Mouse (Mus musculus) limb, embryonic 13.5 days (tissue): Measurements from ENCODE around the gene Itga6. TPM values are rescaled to one million over a fixed set of nuclear protein-coding genes. Genes with fewer than 3 reads are reported as not detected.

ENCODE experiments used
- ATAC-seq: fragments of 200-750 bp; cut with Nextera tagmentation; 2 replicates; pipeline ENCODE4 v1.8.0; 2017; ENCODE audit warnings: low read depth, moderate number of reproducible peaks, moderate TSS enrichment; ENCODE audit not compliant: low FRiP score
- H3K27ac ChIP-seq: fragments of 300-500 bp; sonication (generic); 2 replicates; pipeline ENCODE4 v1.5.1; 2015; ENCODE audit warnings: inconsistent platforms, mild to moderate bottlenecking, moderate library complexity
- H3K27me3 ChIP-seq: fragments of 300-500 bp; sonication (generic); 2 replicates; pipeline ENCODE4 v1.6.1; 2015; ENCODE audit warnings: mild to moderate bottlenecking, inconsistent platforms
- H3K36me3 ChIP-seq: fragments of 300-500 bp; sonication (generic); 2 replicates; pipeline ENCODE4 v1.6.1; 2015; ENCODE audit warnings: inconsistent platforms, mild to moderate bottlenecking, moderate library complexity
- H3K4me1 ChIP-seq: fragments of 300-500 bp; sonication (generic); 2 replicates; pipeline ENCODE4 v1.6.1; 2015; ENCODE audit warnings: inconsistent platforms
- H3K4me2 ChIP-seq: fragments of 300-500 bp; sonication (generic); replicated peaks from 2 replicates; pipeline ENCODE4 v1.6.1; 2015; ENCODE audit warnings: inconsistent platforms, mild to moderate bottlenecking, moderate library complexity
- H3K4me3 ChIP-seq: fragments of 300-500 bp; sonication (generic); 2 replicates; pipeline ENCODE4 v1.5.1; 2015; ENCODE audit warnings: moderate library complexity, mild to moderate bottlenecking, inconsistent platforms
- H3K9ac ChIP-seq: fragments of 300-500 bp; sonication (generic); 2 replicates; pipeline ENCODE4 v1.6.1; 2015; ENCODE audit warnings: mild to moderate bottlenecking, inconsistent platforms
- H3K9me3 ChIP-seq: fragments of 300-500 bp; sonication (generic); 2 replicates; pipeline ENCODE4 v1.6.1; 2016; ENCODE audit warnings: inconsistent platforms
- WGBS: fragments of 180-500 bp; shearing (Covaris S2); methylation state at CpG from one replicate; pipeline ENCODE4 v1.1.7; 2015; 5-methylcytosine and 5-hydroxymethylcytosine counted together
- polyA plus RNA-seq: library from polyadenylated mRNA; unstranded; fragments of >200 nt; fragmentation: Nextera tagmentation; extraction: Ambion mirVana; gene quantifications from 2 replicates; pipeline ENCODE4 v1.2.1, GENCODE M21; 2015

Itga6 gene
- 29.7 and 33.9 TPM in 2 replicates for polyA plus RNA-seq

- ATAC-seq, result no peak
- H3K9me3 ChIP-seq, result no peaks in the 10 kb centered on the region
- no peak within 1 kb of the TSS for H3K4me3 ChIP-seq
- H3K36me3 ChIP-seq, result no peaks in the 10 kb centered on the region
- WGBS, result 31% methylated on average over 6 of the region's 6 CpGs
- peaks cover 22% of the 10 kb centered on the region for H3K4me1 ChIP-seq
- no peaks in the 10 kb centered on the region for H3K27me3 ChIP-seq
- H3K27ac ChIP-seq, result no peak within 1 kb of the TSS
- H3K4me2 ChIP-seq, result no peak within 1 kb of the TSS
- H3K9ac ChIP-seq, result no peak within 1 kb of the TSS
Observed at GRCm38 (mm10) chr2:71745610-71746374, at the start of gene Itga6. Itga6 (plus strand) TSS chr2:71745616.

DNA sequence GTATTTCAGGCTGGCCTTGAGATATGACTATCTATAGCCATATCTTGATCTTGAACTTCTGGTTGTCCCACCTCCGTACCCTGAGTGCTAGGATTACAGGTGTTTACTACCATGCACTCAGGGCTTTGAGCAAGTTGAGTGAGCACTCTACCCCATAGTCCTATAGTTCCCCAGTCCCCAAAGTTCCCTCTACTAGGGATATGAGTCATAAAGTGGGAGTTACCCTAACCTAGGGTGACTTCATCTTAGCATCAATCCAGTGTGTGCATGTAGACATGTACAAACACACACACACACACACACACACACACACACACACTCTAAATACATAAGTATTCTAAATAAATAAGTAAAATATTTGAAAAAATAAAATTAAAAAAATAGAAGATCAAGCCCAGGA lies 48.6 kb upstream of the Itga6 start:
- H3K27me3 ChIP-seq, result no peaks in the 10 kb centered on the region
- H3K27ac ChIP-seq, result no peak overlapping the region
- peaks cover 22% of the 10 kb centered on the region for H3K4me1 ChIP-seq
- 83% methylated on average over 1 of the region's 1 CpGs for WGBS
- no peak overlapping the region for H3K4me3 ChIP-seq
- H3K9ac ChIP-seq, result no peak overlapping the region
- H3K9me3 ChIP-seq, result peaks cover 6% of the 10 kb centered on the region; the same call in 1 of the 2 replicates
- no peak overlapping the region for H3K4me2 ChIP-seq
- no peak for ATAC-seq
- H3K36me3 ChIP-seq, result no peaks in the 10 kb centered on the region

DNA sequence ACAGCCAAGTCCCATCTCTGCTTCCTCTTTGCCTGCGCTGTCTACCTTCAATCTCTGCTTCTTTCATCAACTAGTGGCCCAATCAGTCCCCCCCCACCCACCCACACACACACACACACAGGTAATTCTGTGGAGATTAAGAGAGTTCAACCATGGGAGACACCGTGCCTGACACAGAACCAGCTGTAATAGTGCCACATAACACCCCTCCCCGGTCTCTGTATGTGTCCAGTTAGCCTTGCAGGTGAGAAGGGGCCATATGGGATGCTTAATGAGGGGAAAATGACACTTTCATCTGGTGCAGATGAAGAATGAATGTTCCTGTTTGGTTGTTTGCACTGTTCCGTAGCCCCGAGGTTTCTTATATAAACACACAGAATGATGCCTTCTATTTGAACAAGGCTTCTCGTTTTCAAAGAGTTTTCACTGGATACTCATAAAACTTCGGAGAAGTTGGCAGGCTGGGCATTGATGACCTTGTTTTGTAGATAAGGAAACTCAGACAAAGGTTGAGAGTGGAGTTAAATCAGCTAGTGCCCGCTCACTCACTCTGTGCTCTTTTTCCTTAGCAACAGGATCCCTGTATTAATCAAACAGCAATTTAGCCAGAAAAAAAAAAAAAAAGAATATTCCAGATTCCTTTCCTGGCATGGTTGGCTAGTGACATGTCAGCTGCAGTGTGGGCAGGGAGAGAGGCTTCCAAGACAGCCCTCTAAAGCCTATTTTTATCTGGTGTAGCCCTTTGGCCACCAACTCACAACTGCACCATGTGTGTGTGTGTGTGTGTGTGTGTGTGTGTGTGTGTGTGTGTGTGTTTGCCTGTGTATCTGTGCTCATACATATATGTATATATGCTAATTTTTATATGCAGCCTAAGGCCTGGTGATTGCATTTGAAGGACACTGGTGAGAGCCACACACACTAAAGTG lies 47.7 kb upstream of the Itga6 start:
- no peaks in the 10 kb centered on the region for H3K27me3 ChIP-seq

DNA sequence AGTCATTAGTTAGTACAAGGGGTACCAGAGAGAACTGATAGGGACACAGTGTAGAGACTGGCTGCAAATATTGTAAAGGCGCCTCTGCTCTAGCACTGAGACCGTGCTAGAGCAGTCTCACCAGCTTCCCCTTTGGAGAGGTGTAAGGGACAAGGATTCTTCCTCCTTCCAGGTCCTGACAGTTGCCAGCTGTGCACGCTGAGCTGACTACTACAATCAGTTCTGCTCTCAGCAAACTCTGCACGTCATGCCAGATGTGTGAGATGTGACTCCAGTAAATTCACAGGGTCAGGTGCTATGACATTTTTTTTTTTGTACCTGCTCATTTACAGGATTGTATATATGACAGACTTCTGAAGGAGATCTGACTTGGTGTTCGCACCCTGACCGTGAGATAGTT lies 47.0 kb upstream of the Itga6 start:
- no peaks in the 10 kb centered on the region for H3K27me3 ChIP-seq
- H3K9me3 ChIP-seq, result no peaks in the 10 kb centered on the region
- WGBS, result 72% methylated on average over 6 of the region's 6 CpGs
- no peak overlapping the region for H3K9ac ChIP-seq
- H3K4me3 ChIP-seq, result no peak overlapping the region
- H3K27ac ChIP-seq, result no peak overlapping the region
- no peak overlapping the region for H3K4me2 ChIP-seq
- peaks cover 22% of the 10 kb centered on the region for H3K4me1 ChIP-seq
- H3K36me3 ChIP-seq, result no peaks in the 10 kb centered on the region
- ATAC-seq, result no peak

More for the DNA sequence above, 47.7 kb upstream of the Itga6 start:
- Histone ChIP-seq H3K4me3 (no peak overlapping the region), H3K4me2 (no peak overlapping the region), H3K9ac (no peak overlapping the region), H3K27ac (no peak overlapping the region), H3K4me1 (peaks cover 22% of the 10 kb centered on the region), H3K9me3 (peaks cover 6% of the 10 kb centered on the region; the same call in 1 of the 2 replicates), H3K36me3 (no peaks in the 10 kb centered on the region)
- WGBS, result 40% methylated on average over 8 of the region's 8 CpGs
- no peak for ATAC-seq

GRCm38 (mm10) chr2:71698942-71699341 lies 46.5 kb upstream of the Itga6 start:
- Histone ChIP-seq H3K27me3 (no peaks in the 10 kb centered on the region), H3K4me3 (no peak overlapping the region), H3K36me3 (no peaks in the 10 kb centered on the region), H3K27ac (no peak overlapping the region), H3K9me3 (no peaks in the 10 kb centered on the region), H3K4me2 (no peak overlapping the region), H3K4me1 (peaks cover 22% of the 10 kb centered on the region), H3K9ac (no peak overlapping the region)
- 27% methylated on average over 7 of the region's 7 CpGs for WGBS
- no peak for ATAC-seq

- Histone ChIP-seq H3K9ac (no peak overlapping the region), H3K27ac (no peak overlapping the region), H3K9me3 (no peaks in the 10 kb centered on the region), H3K36me3 (no peaks in the 10 kb centered on the region), H3K4me2 (no peak overlapping the region), H3K27me3 (no peaks in the 10 kb centered on the region), H3K4me3 (no peak overlapping the region), H3K4me1 (peaks cover 22% of the 10 kb centered on the region)
- ATAC-seq, result no peak
- 91% methylated on average over 3 of the region's 3 CpGs for WGBS
Observed at GRCm38 (mm10) chr2:71701341-71701740, 44.1 kb upstream of the Itga6 start.

DNA sequence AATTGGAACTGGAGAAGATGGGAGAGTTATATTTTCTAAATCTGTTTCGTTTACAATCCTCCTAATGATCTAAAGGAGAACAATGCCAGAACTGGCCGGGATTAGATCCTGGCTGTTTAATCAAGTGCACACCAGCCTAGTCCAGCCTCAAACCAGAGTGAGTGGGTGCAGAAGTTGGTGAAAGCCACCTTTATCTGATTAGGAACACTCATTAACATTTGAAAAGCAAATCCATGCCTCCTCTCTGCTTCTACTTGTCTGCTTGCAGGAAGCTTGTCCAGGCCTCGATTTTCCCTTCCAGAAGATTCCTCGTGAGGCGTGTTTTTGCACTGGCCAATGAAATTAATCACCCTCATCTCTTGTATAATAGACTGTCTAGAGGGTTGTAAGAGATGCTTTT lies 41.1 kb upstream of the Itga6 start:
- Histone ChIP-seq H3K27ac (no peak overlapping the region), H3K27me3 (no peaks in the 10 kb centered on the region), H3K9ac (no peak overlapping the region), H3K9me3 (no peaks in the 10 kb centered on the region), H3K4me2 (no peak overlapping the region), H3K36me3 (no peaks in the 10 kb centered on the region), H3K4me3 (no peak overlapping the region), H3K4me1 (no peaks in the 10 kb centered on the region)
- ATAC-seq, result no peak
- WGBS, result 46% methylated on average over 5 of the region's 5 CpGs

- Histone ChIP-seq H3K36me3 (no peaks in the 10 kb centered on the region), H3K9ac (no peak overlapping the region), H3K4me1 (no peaks in the 10 kb centered on the region), H3K4me3 (no peak overlapping the region), H3K9me3 (no peaks in the 10 kb centered on the region), H3K27ac (no peak overlapping the region), H3K4me2 (no peak overlapping the region), H3K27me3 (no peaks in the 10 kb centered on the region)
- ATAC-seq, result no peak
- 80% methylated on average over 5 of the region's 5 CpGs for WGBS
Observed at GRCm38 (mm10) chr2:71708886-71709285, 36.5 kb upstream of the Itga6 start.

DNA sequence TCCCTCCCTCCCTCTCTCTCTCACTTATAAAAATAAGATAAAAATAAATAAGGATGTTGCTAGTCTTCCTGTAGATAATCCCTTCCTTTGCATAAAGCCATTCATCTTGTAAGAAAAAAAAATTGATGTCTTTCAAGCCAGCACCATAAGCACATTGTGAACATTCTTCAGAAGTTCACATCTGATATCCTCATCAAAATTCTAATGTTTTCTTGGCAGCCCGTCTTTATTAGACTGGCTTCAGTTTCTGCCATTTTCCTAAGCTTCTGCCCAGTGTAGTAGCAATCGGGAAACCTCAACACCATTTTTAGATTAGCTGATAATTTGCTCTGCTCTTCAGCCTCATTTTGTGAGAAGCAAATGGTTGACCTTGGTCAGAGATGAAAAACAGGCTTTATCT lies 33.8 kb upstream of the Itga6 start:
- 67% methylated on average over 2 of the region's 2 CpGs for WGBS
- H3K9ac ChIP-seq, result no peak overlapping the region
- H3K4me2 ChIP-seq, result no peak overlapping the region
- H3K4me3 ChIP-seq, result no peak overlapping the region
- ATAC-seq, result no peak
- no peaks in the 10 kb centered on the region for H3K36me3 ChIP-seq
- no peak overlapping the region for H3K27ac ChIP-seq
- no peaks in the 10 kb centered on the region for H3K27me3 ChIP-seq
- H3K4me1 ChIP-seq, result no peaks in the 10 kb centered on the region
- H3K9me3 ChIP-seq, result no peaks in the 10 kb centered on the region

DNA sequence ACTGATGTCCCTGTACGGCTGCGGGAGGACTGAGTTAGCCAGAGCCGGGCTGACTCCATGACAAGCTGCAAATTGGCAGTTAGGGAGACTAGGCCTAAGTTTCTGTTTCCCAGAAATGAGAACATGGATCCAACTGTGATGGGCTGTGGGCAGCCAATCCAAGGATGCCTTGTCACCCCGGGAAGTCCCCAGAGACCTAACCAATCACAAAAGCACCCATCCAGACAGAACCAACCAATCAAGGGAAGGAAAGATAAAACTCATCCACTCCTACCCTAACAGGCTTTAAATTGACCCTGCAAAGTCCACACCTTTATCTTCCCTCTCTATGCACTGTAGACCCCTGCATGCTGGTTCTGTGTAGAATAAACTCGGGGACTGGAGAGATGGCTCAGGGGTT lies 31.0 kb upstream of the Itga6 start:
- H3K27me3 ChIP-seq, result no peaks in the 10 kb centered on the region
- H3K4me2 ChIP-seq, result no peak overlapping the region
- H3K27ac ChIP-seq, result no peak overlapping the region
- WGBS, result 89% methylated on average over 5 of the region's 5 CpGs
- H3K9me3 ChIP-seq, result no peaks in the 10 kb centered on the region
- H3K4me1 ChIP-seq, result no peaks in the 10 kb centered on the region
- no peaks in the 10 kb centered on the region for H3K36me3 ChIP-seq
- no peak overlapping the region for H3K9ac ChIP-seq
- H3K4me3 ChIP-seq, result no peak overlapping the region
- no peak for ATAC-seq

- Histone ChIP-seq H3K27me3 (no peaks in the 10 kb centered on the region), H3K9ac (no peak overlapping the region), H3K4me3 (no peak overlapping the region), H3K27ac (no peak overlapping the region), H3K4me1 (no peaks in the 10 kb centered on the region), H3K4me2 (no peak overlapping the region), H3K36me3 (no peaks in the 10 kb centered on the region), H3K9me3 (no peaks in the 10 kb centered on the region)
- WGBS, result 46% methylated on average over 9 of the region's 9 CpGs
- ATAC-seq, result no peak
Observed at GRCm38 (mm10) chr2:71719005-71719386, 26.4 kb upstream of the Itga6 start.

DNA sequence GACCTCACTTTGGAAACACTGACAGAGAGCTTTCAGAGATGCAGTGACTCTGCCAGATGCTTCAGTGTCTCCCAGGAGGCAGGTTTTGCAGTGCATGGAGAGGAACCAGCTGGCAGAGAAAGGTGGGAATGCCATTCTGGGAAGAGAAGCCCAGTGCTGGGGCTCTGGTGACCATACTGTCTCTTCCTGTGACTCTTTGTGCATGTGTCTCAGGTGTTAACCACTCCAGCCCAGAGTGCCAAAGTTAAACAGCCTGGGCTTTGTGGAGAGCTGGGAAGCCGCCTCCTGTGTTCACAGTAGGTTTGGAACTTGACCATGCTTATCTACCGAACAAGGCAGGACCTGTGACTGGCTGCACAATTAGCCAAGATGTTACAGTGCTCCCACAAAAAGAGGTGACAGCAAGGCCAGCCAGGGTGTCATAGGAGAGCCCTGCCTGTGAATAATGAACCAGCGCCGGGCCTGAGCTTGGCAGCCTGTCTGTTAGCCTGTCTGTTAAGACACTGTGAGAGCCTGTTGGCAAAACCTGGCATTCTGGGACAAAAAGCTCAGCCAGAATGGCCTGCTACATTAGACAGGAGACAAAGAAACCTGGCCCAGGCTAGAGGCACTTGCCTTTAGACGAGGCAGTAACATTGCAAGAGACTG lies 25.9 kb upstream of the Itga6 start:
- H3K27ac ChIP-seq, result no peak overlapping the region
- WGBS, result 67% methylated on average over 5 of the region's 5 CpGs
- H3K27me3 ChIP-seq, result no peaks in the 10 kb centered on the region
- no peak overlapping the region for H3K4me3 ChIP-seq
- H3K4me1 ChIP-seq, result no peaks in the 10 kb centered on the region
- H3K36me3 ChIP-seq, result no peaks in the 10 kb centered on the region
- H3K4me2 ChIP-seq, result no peak overlapping the region
- ATAC-seq, result no peak
- no peaks in the 10 kb centered on the region for H3K9me3 ChIP-seq
- H3K9ac ChIP-seq, result no peak overlapping the region
